Mouse (Mus musculus) E14TG2a.4 (cell line): ENCODE measurements around the gene Klhl32.

Experiments used
- CTCF ChIP-seq: conservative IDR thresholded peaks from 2 replicates; pipeline ENCODE4 v1.5.1; 2014; ENCODE audit warnings: low read length
- NANOG ChIP-seq: IDR thresholded peaks from 2 replicates; pipeline ENCODE4 v1.6.1; 2014; ENCODE audit warnings: borderline replicate concordance, low read length, mixed read lengths
- POU5F1 ChIP-seq: IDR thresholded peaks from 2 replicates; pipeline ENCODE4 v1.6.1; 2014; ENCODE audit warnings: low read length, borderline replicate concordance

DNA sequence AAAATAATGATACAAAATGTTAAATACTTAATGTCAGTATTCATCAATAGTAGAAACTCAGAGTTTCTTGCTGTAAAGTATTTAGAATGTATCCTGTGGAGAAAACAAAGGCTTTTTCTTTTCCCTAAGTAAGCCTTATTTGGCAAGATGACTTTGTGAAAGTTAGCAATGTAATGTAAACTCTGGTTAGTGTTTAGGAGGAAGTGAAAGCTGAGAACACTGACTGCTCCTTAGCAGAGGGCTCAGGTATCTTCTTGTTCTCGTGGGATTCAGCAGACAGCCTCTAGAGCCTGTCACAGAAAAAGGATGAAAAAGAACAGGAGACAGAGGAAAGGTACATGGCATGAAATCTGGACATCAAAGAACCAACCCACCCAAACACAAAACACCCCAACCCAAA lies 268.6 kb downstream of the Klhl32 start:
- no peak for TF ChIP-seq CTCF
- no peak for TF ChIP-seq NANOG
- no peak for TF ChIP-seq POU5F1
